Mouse (Mus musculus) liver, embryonic 13.5 days (tissue): ENCODE results near the gene Cdkn2d. TPM values are rescaled to one million over a fixed set of nuclear protein-coding genes. Genes with fewer than 3 reads are reported as not detected.
"Not testable (repeated sequence)": the region's sequence is repeated elsewhere in the genome, so short reads cannot be mapped to it uniquely, and the experiment has no call there.

Source experiments
- ATAC-seq: fragments of 200-750 bp; cut with Nextera tagmentation; 2 replicates; pipeline ENCODE4 v1.8.0; 2017; ENCODE audit warnings: low read depth, mild to moderate bottlenecking, moderate number of reproducible peaks, moderate library complexity
- DNase-seq: peaks from one replicate; pipeline ENCODE4 v3.0.0; 2022
- H3K27ac ChIP-seq: fragments of 300-500 bp; sonication (generic); 2 replicates; pipeline ENCODE4 v1.5.1; 2015; ENCODE audit warnings: moderate library complexity, mild to moderate bottlenecking, inconsistent platforms
- H3K27me3 ChIP-seq: fragments of 300-500 bp; sonication (generic); 2 replicates; pipeline ENCODE4 v1.6.1; 2015; ENCODE audit warnings: mild to moderate bottlenecking, inconsistent platforms
- H3K36me3 ChIP-seq: fragments of 300-500 bp; sonication (generic); 2 replicates; pipeline ENCODE4 v1.6.1; 2015; ENCODE audit warnings: mild to moderate bottlenecking, inconsistent platforms
- H3K4me1 ChIP-seq: fragments of 300-500 bp; sonication (generic); replicated peaks from 2 replicates; pipeline ENCODE4 v1.6.1; 2015; ENCODE audit warnings: inconsistent platforms
- H3K4me2 ChIP-seq: fragments of 300-500 bp; sonication (generic); 2 replicates; pipeline ENCODE4 v1.6.1; 2015; ENCODE audit warnings: inconsistent platforms, mild to moderate bottlenecking, moderate library complexity
- H3K4me3 ChIP-seq: fragments of 300-500 bp; sonication (generic); replicated peaks from 2 replicates; pipeline ENCODE4 v1.5.1; 2015; ENCODE audit warnings: mild to moderate bottlenecking, inconsistent platforms
- H3K9ac ChIP-seq: fragments of 300-500 bp; sonication (generic); 2 replicates; pipeline ENCODE4 v1.6.1; 2015; ENCODE audit warnings: mild to moderate bottlenecking, inconsistent platforms
- H3K9me3 ChIP-seq: fragments of 300-500 bp; sonication (generic); replicated peaks from 2 replicates; pipeline ENCODE4 v1.6.1; 2016; ENCODE audit warnings: inconsistent platforms
- WGBS: fragments of 180-500 bp; shearing (Covaris S2); methylation state at CpG from one replicate; pipeline ENCODE4 v1.1.7; 2015; ENCODE audit not compliant: insufficient replicate concordance; 5-methylcytosine and 5-hydroxymethylcytosine counted together
- polyA plus RNA-seq: library from polyadenylated mRNA; unstranded; fragments of >200 nt; fragmentation: Nextera tagmentation; extraction: Ambion mirVana; gene quantifications from 2 replicates; pipeline ENCODE4 v1.2.1, GENCODE M21; 2015

Gene Cdkn2d
- polyA plus RNA-seq, 1 experiment from 2014 or later, result 105 TPM

- 69% methylated on average over 6 of the region's 6 CpGs for WGBS
Observed at GRCm38 (mm10) chr9:21260491-21261040, 30.6 kb downstream of the Cdkn2d start.

GRCm38 (mm10) chr9:21256349-21256748, 34.9 kb downstream of the Cdkn2d start:
- not testable (repeated sequence) for DNase-seq, ATAC-seq, H3K4me1 ChIP-seq, H3K4me2 ChIP-seq, H3K27ac ChIP-seq, H3K36me3 ChIP-seq, H3K9ac ChIP-seq, H3K9me3 ChIP-seq, H3K4me3 ChIP-seq
- peaks cover 23% of the 10 kb centered on the region for H3K27me3 ChIP-seq
- 45% methylated on average over 4 of the region's 4 CpGs for WGBS

More at GRCm38 (mm10) chr9:21260491-21261040, 30.6 kb downstream of the Cdkn2d start:
- Histone ChIP-seq H3K36me3 (no peaks in the 10 kb centered on the region), H3K4me3 (no peak overlapping the region), H3K27ac (no peak overlapping the region), H3K9me3 (no peaks in the 10 kb centered on the region), H3K27me3 (peaks cover 8% of the 10 kb centered on the region; the same call in 1 of the 2 replicates), H3K4me1 (peaks cover 37% of the 10 kb centered on the region), H3K4me2 (no peak overlapping the region), H3K9ac (no peak overlapping the region)
- DNase-seq (no peak), ATAC-seq (no peak)

GRCm38 (mm10) chr9:21254690-21255089, 36.5 kb downstream of the Cdkn2d start:
- Histone ChIP-seq H3K9me3 (no peaks in the 10 kb centered on the region), H3K9ac (no peak overlapping the region), H3K4me2 (no peak overlapping the region), H3K4me1 (peaks cover 10% of the 10 kb centered on the region), H3K27ac (no peak overlapping the region), H3K36me3 (no peaks in the 10 kb centered on the region), H3K27me3 (peaks cover 40% of the 10 kb centered on the region), H3K4me3 (no peak overlapping the region)
- DNase-seq (no peak), ATAC-seq (no peak)

GRCm38 (mm10) chr9:21251116-21251735, 40.0 kb downstream of the Cdkn2d start:
- ATAC-seq, result no peak
- Histone ChIP-seq H3K4me2 (no peak overlapping the region), H3K9me3 (no peaks in the 10 kb centered on the region)

DNA sequence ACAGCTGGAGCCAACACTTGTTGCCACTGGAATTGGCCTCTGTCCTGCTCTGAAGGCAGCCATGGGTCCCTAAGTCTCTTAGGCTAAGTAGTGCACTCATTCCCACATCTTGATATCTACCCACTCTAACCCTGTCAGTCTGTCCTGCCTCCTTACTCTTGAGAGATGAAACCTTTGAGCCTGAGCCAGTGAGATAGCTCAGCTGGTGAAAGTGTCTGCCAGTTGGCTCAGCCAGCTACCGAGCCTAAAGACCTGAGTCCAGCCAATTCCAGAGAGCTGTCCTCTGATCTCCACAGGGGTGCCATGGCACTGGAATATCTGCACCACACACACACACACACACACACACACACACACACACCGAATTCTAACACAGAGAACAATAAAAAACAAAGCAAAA, 40.7 kb downstream of the Cdkn2d start:
- Histone ChIP-seq H3K4me1 (peaks cover 24% of the 10 kb centered on the region), H3K27ac (no peak overlapping the region), H3K27me3 (peaks cover 73% of the 10 kb centered on the region), H3K36me3 (no peaks in the 10 kb centered on the region), H3K9me3 (no peaks in the 10 kb centered on the region), H3K9ac (no peak overlapping the region), H3K4me2 (no peak overlapping the region), H3K4me3 (no peak overlapping the region)
- no peak for ATAC-seq
- WGBS, result 47% methylated on average over 2 of the region's 2 CpGs
- DNase-seq, result no peak

More at GRCm38 (mm10) chr9:21251116-21251735, 40.0 kb downstream of the Cdkn2d start:
- Histone ChIP-seq H3K4me3 (no peak overlapping the region), H3K27ac (no peak overlapping the region), H3K4me1 (peaks cover 24% of the 10 kb centered on the region), H3K36me3 (no peaks in the 10 kb centered on the region), H3K27me3 (peaks cover 66% of the 10 kb centered on the region), H3K9ac (no peak overlapping the region)
- WGBS, result 63% methylated on average over 13 of the region's 13 CpGs
- DNase-seq, result no peak

DNA sequence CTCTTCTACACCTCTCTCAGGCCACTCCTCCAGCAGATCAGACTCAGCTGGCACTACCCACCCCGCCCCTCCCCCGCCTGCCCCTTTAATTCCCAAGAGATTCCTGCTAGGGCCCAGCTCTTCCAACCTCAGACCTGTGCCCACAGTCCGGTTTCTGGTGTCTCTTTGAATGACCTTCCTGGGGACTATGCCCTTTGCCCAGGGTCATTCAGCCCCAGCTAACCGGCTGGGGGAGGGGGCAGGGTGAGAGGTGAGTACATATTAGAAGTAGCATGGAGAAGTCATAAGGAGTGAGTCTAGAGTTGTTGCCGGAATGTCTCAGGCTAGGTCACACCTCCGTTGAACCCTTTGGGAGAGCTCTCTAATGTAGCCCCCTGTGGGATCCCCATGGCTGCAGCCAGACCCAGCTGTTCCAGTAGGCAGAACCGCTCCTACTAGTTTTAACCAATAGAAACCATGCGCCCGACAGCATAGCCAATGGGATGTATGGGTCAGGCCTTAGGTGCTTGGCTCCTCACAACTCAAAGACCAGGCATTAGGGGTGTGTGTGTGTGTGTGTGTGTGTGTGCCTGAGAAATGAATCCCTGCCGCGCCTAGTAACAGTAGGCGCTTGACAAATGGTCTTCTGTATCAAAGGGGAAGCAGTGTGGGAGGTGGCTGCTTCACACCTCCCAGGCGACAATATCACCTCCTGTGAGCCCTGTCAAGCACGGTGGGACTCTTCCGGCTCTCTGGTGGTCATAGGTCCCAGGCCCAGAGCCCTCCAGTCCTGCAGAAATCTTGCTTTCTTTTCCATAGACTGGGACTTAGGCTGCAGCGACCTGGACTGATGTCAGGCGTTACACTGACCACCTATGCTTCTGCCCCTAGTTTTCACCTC, 41.3 kb downstream of the Cdkn2d start:
- Histone ChIP-seq H3K27ac (no peak overlapping the region), H3K4me2 (no peak overlapping the region), H3K4me3 (no peak overlapping the region), H3K4me1 (peaks cover 27% of the 10 kb centered on the region), H3K9me3 (no peaks in the 10 kb centered on the region), H3K36me3 (no peaks in the 10 kb centered on the region), H3K27me3 (peaks cover 79% of the 10 kb centered on the region), H3K9ac (no peak overlapping the region)
- 27% methylated on average over 17 of the region's 17 CpGs for WGBS
- DNase-seq, result no peak
- ATAC-seq, result peak; percentile 24; the same call in 1 of the 2 replicates

DNA sequence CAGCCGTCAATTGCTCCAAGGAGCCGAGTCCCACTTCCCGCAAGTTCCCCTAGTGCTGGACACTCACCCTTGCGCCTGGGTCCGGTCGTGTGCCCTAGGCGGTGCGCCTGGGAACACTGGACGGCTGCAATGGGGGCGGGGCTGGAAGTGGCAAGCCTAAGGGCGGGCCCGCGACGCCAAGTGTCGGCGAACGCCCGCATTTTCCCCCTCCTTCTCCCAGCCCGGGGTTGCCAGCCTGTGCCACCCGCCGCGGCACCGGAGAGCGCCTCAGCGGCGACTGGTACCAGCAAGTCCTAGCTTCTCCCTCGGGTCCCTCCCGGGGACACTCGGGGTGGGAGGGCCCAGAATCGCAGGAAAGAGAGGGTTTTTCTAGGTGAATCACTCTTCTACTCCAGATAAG, 42.9 kb downstream of the Cdkn2d start, which contains the start of gene S1pr5:
S1pr5 (minus strand) TSS at position 118 of the 400 bp plus-strand sequence.
- H3K36me3 ChIP-seq, result no peaks in the 10 kb centered on the region
- H3K4me1 ChIP-seq, result peaks cover 36% of the 10 kb centered on the region
- ATAC-seq, result no peak
- DNase-seq, result no peak
- no peak within 1 kb of the TSS for H3K27ac ChIP-seq
- H3K4me2 ChIP-seq, result peak within 1 kb of the TSS; percentile 58
- 0 out of 2 replicates have a peak within 1 kb of the TSS, but pooled peaks have one; percentile 29 for H3K9ac ChIP-seq
- 3% methylated on average over 30 of the region's 30 CpGs for WGBS
- H3K4me3 ChIP-seq, result peak within 1 kb of the TSS; percentile 36
- H3K27me3 ChIP-seq, result peaks cover 95% of the 10 kb centered on the region
- no peaks in the 10 kb centered on the region for H3K9me3 ChIP-seq

GRCm38 (mm10) chr9:21246342-21246741, 44.9 kb downstream of the Cdkn2d start:
- WGBS, result 63% methylated on average over 1 of the region's 1 CpGs
- H3K4me2 ChIP-seq, result no peak overlapping the region

DNA sequence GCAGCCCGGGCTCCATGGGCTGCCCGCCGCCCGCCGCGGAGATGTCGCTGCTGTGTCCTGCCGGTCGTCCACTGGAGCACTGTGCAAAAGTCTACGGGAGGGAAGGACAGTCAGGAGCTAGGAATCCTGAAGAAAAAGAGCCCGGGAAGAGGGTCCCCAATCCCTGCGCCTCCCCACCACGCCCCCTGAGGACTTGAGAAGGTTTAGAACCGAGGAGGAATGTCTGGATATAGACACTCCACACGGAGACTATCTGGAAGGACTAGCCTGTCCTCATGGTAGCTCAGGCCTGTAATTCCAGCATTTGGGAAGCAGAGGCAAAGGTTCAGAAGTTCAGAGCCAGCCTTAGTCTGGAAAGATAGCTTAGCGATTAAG, 46.1 kb downstream of the Cdkn2d start:
- peaks cover 86% of the 10 kb centered on the region for H3K27me3 ChIP-seq
- 3% methylated on average over 16 of the region's 16 CpGs for whole genome bisulfite sequencing
- no peak overlapping the region for H3K27ac ChIP-seq
- H3K4me3 ChIP-seq, result peak overlapping the region; percentile 48
- DNase-seq (no peak), ATAC-seq (no peak)
- H3K9me3 ChIP-seq, result no peaks in the 10 kb centered on the region
- peaks cover 43% of the 10 kb centered on the region for H3K4me1 ChIP-seq
- 0 out of 2 replicates have a peak overlapping the region, but pooled peaks have one; percentile 33 for H3K9ac ChIP-seq
- H3K4me2 ChIP-seq, result peak overlapping the region; percentile 63
- H3K36me3 ChIP-seq, result no peaks in the 10 kb centered on the region

More at GRCm38 (mm10) chr9:21246342-21246741, 44.9 kb downstream of the Cdkn2d start:
- peaks cover 98% of the 10 kb centered on the region for H3K27me3 ChIP-seq
- H3K36me3 ChIP-seq, result no peaks in the 10 kb centered on the region
- DNase-seq (no peak), ATAC-seq (no peak)
- H3K4me3 ChIP-seq, result no peak overlapping the region
- H3K4me1 ChIP-seq, result peaks cover 36% of the 10 kb centered on the region
- no peak overlapping the region for H3K27ac ChIP-seq
- no peak overlapping the region for H3K9ac ChIP-seq
- H3K9me3 ChIP-seq, result no peaks in the 10 kb centered on the region

DNA sequence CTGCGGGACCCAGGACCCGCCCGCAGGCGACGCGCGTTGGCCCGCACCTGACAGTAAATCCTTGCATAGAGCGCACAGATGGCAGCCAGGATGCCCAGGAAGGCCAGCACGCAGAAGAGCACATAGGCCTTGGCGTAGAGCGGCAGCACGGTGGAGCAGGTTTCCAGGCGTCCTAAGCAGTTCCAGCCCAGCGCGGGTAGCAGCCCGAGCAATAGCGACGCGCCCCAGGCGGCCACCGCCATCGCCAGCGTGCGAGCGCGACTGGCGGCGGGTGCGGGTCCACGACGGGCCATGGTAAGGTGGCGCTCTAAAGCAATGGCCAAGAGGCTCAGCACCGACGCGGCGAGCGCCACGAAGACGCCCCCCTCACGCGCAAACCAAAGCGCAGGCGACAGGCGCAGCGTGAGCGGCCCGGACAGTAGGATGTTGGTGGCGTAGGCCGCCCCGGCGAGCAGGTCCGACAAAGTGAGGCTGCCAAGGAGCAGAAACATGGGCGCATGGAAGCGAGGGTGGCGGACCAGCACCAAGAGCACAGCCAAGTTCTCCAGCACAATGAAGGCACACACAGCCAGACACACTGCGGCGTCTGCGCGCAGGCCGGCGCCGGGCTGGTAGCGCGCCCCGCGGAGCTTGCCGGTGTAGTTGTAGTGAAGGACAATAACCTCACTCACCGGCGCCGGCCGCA, 46.6 kb downstream of the Cdkn2d start:
- no peak for ATAC-seq
- H3K9ac ChIP-seq, result 0 out of 2 replicates have a peak overlapping the region, but pooled peaks have one; percentile 33

More for the DNA sequence above, 46.6 kb downstream of the Cdkn2d start:
- peak overlapping the region; percentile 63 for H3K4me2 ChIP-seq
- no peaks in the 10 kb centered on the region for H3K9me3 ChIP-seq
- peaks cover 81% of the 10 kb centered on the region for H3K27me3 ChIP-seq
- peaks cover 43% of the 10 kb centered on the region for H3K4me1 ChIP-seq
- H3K27ac ChIP-seq, result no peak overlapping the region
- 1% methylated on average over 72 of the region's 72 CpGs for WGBS
- H3K36me3 ChIP-seq, result no peaks in the 10 kb centered on the region
- H3K4me3 ChIP-seq, result peak overlapping the region; percentile 48
- DNase-seq, result no peak
